Mouse (Mus musculus) bone marrow macrophage, adult 2 months (primary cell): ENCODE measurements around the gene Osgep.

Experiments used
- CTCF ChIP-seq: IDR thresholded peaks from 2 replicates; pipeline ENCODE4 v1.5.1; 2012; ENCODE audit warnings: low read depth, mild to moderate bottlenecking, low read length, moderate library complexity
- POLR2A ChIP-seq: IDR thresholded peaks from 2 replicates; pipeline ENCODE4 v1.6.1; 2012; ENCODE audit warnings: mild to moderate bottlenecking, low read depth, low read length, borderline replicate concordance

- TF ChIP-seq CTCF (no peak), POLR2A (no peak)
Observed at GRCm38 (mm10) chr14:50895407-50895806, 29.3 kb downstream of the Osgep start.
